Mouse (Mus musculus): ENCODE measurements around the gene Ubqlnl.

The Ubqlnl gene

DNA sequence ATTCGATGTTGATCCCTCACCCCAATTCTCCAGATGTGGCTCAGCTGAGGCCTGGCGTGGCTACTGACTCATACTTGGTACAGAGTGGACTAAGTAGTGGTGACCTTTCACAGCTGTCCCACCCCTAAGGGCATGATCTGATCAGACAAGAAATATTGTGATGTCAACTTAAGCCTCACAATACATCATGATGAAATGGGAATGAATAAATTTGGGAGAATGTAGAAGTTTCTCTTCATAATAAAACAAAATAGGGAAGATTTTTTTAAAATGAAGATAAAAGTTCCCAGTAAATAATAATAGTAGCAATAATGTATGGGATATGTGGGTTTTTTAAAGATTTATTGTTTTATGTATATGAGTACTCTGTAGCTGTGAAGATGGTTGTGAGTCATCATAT is at the start of gene Ubqlnl:
TSS of gene Ubqlnl (minus strand) at position 101 of the 400 bp plus-strand sequence.
- WGBS, result 85% methylated on average over 2 of the region's 2 CpGs

DNA sequence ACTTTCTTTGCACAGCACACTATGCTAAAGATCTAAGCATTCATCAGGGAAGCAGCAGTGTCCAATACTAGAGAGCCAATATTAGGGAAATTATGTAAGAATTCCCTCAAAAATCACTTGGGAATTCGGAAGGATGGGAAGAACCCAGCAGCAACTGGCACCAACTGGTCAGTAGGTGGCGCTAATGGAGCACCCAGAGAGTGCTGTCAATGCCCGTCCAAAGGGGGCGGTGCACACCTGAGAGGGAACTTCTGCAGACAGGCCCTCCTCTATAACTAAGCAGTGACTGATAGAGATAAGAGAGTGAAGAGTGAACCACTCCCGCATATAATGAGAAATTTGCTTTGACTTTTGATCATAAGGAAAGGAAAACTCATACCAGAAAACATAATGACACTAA is 49.5 kb upstream of the Ubqlnl start:
- WGBS, result 12% methylated on average over 5 of the region's 5 CpGs

DNA sequence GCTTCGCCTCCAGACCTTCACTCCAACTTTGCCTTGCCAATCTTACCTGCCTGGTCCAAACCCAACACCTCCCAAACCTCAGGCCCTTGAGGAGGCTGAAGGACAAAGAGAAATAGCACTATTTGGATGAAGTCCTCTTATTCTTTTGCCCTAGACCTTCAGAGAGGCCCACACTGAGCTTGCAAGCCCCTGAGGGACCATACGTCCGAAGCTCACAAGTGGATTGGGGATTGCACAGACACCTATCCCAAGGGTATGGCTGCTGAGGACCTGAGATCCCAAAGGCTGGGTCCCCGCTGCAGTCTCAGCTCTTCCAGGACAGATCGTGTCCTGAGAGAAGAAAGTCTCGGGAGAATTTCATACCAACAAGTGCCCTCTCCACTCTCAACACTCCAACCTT is 45.5 kb upstream of the Ubqlnl start, which contains the start of gene Olfr649:
TSS of gene Olfr649 (minus strand) at position 101 of the 400 bp plus-strand sequence.
- 87% methylated on average over 6 of the region's 6 CpGs for WGBS

DNA sequence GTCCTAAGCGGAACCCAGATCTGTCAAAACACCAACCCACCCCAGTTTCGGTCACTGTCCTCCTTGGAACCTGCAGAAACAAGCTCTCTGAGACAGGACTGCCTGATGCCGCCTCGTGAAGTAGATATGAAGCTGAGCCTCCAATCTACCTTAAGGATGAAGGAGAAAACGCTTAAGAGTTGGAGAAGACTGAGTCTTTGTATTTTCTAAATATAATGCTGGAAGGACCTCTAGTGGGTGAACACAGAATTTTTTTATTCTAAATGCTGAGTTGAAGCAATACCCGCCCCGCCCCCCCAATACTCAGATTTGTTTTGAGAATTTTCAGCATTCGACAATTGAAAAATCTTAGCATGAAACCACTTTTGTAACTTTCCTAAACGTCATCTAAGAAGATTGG is 40.9 kb upstream of the Ubqlnl start:
- WGBS, result 62% methylated on average over 9 of the region's 9 CpGs

DNA sequence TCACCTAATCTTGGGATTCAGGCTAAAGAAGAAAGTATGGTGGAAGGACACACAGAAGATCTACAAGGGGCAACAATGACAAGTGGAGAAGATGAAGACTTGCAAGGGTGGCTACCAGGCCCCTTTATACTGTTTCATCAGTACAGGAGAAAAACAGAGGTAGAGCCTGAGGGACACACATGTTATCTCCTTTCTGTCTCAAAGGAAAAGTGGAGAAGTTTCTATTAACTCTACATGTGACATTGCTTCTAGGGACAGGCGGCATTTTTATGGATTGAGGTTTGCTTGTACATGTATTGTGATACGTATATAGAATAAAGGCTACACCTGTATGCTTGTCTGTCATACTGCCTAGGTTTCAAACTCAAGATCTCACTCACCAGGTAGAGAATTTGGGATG is 32.9 kb upstream of the Ubqlnl start, which contains the start of gene Olfr648:
TSS of gene Olfr648 (minus strand) at position 101 of the 400 bp plus-strand sequence.
- 98% methylated on average over 2 of the region's 2 CpGs for WGBS

DNA sequence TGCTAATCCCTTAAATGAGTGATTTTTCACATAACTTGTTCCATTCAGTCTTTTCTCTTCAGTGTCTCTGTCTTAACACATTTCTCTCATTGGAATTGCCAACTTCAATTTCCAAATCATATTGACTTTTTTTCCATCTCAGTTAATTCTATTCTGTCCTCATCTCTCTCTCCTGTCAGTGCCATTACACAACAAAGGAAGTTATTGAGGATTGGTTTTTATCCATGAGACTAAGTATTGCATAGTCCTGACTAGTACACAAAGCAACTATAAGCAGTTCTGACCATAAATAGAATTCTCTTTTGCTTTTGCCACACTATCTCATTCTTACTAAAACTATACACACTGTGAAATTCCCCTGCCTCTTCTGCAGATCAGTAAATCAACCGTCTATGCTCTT is 28.7 kb upstream of the Ubqlnl start:
- 59% methylated on average over 1 of the region's 1 CpGs for WGBS

DNA sequence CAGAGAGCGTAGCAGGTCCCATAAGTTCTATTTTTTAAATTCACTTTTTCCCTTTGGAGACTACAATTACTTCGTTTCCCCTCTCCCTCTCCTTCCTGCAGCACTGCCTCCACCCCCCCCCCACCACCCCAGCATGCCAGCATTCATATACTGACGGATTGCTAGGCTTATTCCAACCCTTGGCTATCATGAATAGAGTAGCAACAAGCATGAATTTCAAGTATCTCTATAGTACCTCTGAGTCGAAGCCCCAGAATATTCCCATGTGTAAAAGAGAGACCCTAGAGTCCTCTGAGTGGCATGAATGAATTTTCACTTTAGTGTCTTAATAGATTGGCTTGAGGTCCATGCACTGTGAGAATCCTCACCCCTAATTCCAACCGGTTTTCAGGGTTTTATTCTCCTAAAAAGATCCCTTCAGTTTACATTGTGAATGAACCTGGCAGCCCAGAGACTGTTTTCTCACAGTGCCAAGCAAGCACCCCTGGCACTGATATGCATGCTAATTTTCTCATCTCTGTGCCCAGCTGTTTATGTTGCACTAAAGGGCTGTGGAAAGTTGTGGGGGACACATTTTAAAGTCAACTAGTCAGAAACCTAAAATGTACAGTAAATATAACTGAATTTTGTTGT is 28.2 kb upstream of the Ubqlnl start:
- WGBS, result 65% methylated on average over 5 of the region's 5 CpGs

DNA sequence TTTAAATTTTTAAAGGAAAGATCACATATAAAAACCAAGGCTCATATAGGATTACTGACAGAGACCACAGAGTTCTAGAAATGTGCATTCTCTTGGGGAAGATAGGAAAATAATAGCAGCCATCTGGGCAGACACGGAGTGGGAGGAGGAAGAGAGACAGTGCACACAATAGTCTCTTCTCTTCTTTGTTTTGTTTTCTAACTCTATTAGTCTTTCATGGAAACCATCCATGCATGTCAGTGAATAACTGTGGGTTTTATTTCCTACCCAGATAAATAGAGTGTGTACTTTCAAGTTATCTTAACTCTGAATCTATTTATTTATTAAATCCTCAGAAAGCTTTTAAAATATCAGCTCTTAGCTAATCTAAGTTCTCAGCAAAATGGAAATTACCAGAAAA is 24.7 kb upstream of the Ubqlnl start:
- WGBS, result 40% methylated on average over 1 of the region's 1 CpGs

DNA sequence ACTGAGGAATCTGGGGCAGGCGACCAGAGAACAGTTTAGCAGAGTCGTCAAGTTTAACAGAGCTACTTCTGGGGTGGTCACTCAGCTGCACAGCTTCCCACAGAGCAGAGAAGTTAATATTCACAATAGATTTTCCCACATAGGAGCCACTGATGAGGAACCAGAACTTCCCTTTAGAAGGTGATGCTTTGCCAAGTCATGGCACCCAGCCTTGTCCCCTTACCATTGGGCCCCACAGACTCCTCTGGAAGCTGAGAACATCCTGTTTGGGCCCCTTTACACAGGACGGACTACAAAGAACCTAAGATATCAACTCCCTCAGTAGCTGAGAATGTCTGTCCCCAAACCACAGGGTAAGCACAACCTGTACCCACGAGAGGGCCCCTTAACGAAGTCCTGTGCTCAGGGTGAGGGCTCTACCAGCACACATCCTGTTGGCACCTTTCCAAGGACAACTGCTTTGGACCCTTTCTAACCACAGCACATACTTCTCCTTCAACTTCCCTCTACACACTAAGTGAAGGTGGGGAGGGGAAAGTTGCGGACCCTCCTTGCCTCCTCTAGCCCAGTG is 19.4 kb upstream of the Ubqlnl start:
- 67% methylated on average over 6 of the region's 6 CpGs for WGBS

DNA sequence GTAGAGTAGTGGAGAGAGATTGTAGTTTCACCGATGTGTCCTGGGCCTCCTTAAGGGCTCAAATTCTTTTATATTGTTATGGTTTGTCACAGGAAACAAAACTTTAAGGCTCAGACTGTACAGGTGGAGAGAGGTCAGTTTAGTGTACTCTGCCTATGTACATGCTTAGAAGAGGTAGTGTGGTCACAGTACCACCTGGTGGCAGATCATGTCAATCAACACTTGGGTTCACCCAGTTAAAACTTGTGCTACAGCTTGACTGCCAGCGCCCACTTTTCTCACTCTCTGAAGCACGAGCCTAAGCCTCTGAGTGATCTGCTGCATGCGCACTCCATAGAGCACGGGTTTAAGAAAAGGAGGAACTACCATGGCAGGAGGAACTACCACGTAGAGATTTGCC is 16.7 kb upstream of the Ubqlnl start:
- 88% methylated on average over 6 of the region's 6 CpGs for WGBS

DNA sequence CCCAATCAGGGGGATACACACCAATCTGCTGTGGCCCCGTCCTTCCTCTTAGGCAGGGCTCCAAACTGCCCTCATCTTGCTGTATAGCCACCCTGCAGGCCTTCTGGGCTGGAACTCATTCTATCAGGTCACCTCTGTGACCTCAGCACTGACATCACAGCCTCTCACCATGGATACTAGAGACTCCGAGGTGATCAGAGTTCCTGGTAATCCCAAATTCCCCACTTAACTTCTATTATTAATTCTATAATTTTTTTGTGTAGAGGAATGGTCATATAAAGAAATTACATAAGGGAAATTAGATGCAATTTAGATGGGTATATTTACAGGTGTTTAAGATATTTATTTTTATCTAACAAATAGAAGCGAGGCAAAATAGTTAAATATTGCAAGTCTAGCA is 7.2 kb downstream of the Ubqlnl start, which contains the start of gene Ubqln3:
TSS of gene Ubqln3 (minus strand) at position 101 of the 400 bp plus-strand sequence.
- 72% methylated on average over 3 of the region's 3 CpGs for WGBS

DNA sequence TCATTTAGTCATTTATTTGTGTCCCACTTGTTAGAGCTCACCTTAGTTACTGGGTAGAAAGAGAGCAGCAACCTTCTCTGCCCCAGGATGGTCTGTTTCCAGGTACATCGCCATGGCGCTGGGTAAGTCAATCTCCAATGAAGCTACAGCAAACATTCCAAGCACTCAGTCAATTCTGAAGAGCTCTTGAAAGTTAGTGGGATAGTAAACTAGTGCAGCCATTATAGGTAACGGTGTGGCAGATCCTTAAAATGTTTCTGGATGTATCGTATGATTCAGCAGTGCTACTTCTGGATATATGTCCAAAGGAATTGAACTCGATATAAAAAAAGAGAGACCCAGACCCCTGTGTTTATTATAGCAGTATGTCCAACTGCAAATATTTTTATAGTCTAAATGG is 13.1 kb downstream of the Ubqlnl start, which contains the start of gene Olfr643:
TSS of gene Olfr643 (minus strand) at position 101 of the 400 bp plus-strand sequence.
- 87% methylated on average over 5 of the region's 5 CpGs for WGBS

DNA sequence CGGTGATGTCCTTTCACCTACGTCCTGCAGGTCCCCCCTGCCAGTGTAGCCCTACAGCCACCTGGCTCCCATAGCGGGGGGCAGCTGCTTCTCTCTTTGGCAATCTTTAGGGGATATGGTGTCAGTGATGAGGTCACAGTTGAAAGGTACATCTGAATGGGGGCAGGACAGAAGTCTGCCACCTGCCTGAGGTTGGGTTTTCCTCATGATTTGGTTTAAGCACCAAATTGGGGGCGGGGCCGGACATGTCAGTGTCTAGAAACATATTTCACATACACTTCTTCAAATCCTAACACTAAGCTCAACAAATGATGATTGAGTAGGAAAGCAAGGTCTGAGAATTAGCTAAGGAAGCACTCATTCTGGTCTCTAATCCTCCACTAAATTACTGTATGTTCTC is 20.6 kb downstream of the Ubqlnl start, which contains the start of gene Ubqln5:
TSS of gene Ubqln5 (minus strand) at position 101 of the 400 bp plus-strand sequence.
- 90% methylated on average over 5 of the region's 5 CpGs for WGBS

DNA sequence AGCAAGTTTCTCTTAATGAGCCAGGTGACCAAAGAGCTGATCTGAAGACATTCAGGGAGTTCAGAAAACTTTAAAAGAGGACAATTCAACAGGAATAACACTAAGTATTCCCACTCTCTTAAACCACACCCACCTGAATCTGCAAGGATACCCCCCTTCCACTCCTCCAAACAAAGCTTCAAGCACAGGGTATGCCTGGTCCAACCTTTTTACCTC is 45.7 kb downstream of the Ubqlnl start, which contains the start of gene Olfr646:
TSS of gene Olfr646 (plus strand) at position 117 of the 216 bp plus-strand sequence.

DNA sequence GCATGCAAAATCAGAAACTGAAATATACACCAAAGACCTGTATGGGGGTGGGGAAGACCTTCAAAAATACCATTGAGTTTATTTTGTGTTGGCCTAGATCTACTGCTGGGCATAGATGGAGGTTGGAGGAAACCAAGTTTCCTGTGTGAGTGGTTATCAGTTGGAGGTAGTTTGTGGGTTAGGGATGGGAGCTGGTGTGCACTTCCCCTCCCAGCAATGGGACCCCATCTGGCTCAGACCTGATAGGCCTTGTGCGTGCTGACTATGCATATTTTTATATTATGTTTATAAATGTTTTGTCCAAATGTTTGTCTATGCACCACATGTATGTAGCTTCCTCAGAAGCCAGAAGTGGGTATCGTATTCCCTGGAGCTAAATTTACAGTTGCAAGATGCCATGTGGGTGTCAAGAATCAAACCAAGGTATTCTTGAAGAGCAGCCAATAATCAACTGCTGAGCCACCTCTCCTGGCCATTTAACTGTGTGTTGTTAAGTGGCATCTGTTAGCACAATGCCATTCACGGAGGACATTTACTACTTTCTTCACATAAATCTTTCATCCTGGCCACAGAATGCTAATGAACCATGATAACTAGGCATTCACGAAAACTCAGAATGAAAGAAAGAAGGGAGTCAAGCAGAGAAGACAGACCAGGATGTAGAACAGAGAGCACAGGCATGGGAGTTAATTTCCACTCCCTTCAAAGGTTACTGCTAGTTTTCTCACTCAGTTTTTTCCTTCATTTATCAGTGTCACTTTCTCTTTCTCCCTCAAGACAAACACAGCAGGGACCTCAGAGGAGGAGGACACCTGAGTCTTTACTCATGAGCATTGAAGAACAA is 46.2 kb downstream of the Ubqlnl start:
- WGBS, result 63% methylated on average over 4 of the region's 4 CpGs

Data from cerebral cortex, adult 2 months (tissue).